Mouse (Mus musculus): Measurements from ENCODE around the gene Ttyh3. TPM values are rescaled to one million over a fixed set of nuclear protein-coding genes. Genes with fewer than 3 reads are reported as not detected.

Gene Ttyh3
- polyA plus RNA-seq, 1 experiment from 2014 or later = 35.7 TPM

DNA sequence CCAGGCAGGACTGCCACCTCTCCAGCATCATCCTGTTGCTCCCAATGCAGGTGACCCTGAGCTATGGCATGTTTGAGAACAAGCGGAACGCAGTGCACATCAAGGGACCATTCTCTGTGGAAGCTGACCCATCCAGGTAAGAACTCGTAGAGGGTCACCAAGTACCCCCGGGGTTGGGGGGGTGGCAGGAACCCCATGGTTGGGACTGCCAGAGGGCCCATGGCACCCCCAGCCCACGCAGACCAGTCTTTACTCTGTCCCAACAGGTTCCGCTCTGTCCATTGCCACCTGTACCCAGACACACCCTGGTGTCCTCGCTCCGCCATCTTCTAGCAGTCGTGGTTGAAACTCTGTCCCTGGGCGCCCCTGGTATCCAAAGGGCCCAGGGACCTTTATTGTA lies 34.7 kb downstream of the Ttyh3 start:
- no peak for ATAC-seq (ENCODE audit: insufficient number of reproducible peaks, insufficient read depth, low FRiP score, low read depth)
- Histone ChIP-seq H3K4me3 (ENCODE audit: control insufficient read depth in 1 of 2, insufficient read depth in 1 of 2, low read depth in 1 of 2, low read length in 2 of 2) (no peak overlapping the region), H3K9ac (ENCODE audit: low read length) (no peak overlapping the region), H3K4me2 (ENCODE audit: low read length) (no peak overlapping the region), H3K4me1 (ENCODE audit: control insufficient read depth in 2 of 2, insufficient read depth in 2 of 2, low read length in 2 of 2) (peaks cover 16 to 28% of the 10 kb centered on the region in 2 experiments), H3K36me3 (ENCODE audit: control insufficient read depth, insufficient read depth, low read length) (no peaks in the 10 kb centered on the region), H3K27me3 (ENCODE audit: control insufficient read depth, insufficient read depth, low read length) (peaks cover 8% of the 10 kb centered on the region), H3K27ac (replicated peaks in 1 of 2; ENCODE audit: control insufficient read depth in 1 of 2, insufficient read depth in 1 of 2, low read depth in 2 of 2, low read length in 2 of 2) (no peak overlapping the region), H3K9me3 (ENCODE audit: control insufficient read depth, low read length) (no peaks in the 10 kb centered on the region)
- 96% methylated on average over 10 of the region's 10 CpGs for WGBS

DNA sequence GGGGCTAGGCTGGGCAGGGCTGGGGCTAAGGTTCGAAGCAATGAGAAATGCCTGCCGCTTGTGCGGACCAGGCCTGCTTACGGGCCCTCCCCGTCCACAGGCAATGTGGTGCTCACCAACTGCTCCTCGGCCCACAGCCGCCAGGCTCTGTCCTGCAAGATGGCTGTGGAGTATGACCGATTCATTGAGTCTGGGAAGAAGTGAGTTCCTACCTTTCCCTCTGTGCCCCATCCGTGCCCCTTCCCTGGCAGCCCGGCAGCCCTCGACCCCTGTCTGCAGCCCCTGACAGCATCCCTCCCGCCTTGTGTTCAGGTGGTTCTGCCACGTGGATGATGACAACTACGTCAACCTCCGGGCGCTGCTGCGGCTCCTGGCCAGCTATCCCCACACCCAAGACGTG lies 36.6 kb downstream of the Ttyh3 start:
- WGBS = 77% methylated on average over 18 of the region's 18 CpGs
- H3K36me3 ChIP-seq (ENCODE audit: control insufficient read depth, insufficient read depth, low read length) = no peaks in the 10 kb centered on the region
- ATAC-seq (ENCODE audit: insufficient number of reproducible peaks, insufficient read depth, low FRiP score, low read depth) = no peak
- no peak overlapping the region for H3K27ac ChIP-seq (replicated peaks in 1 of 2; ENCODE audit: control insufficient read depth in 1 of 2, insufficient read depth in 1 of 2, low read depth in 2 of 2, low read length in 2 of 2)
- H3K9ac ChIP-seq (ENCODE audit: low read length) = 0 out of 2 replicates have a peak overlapping the region, but pooled peaks have one; percentile 45
- no peaks in the 10 kb centered on the region for H3K9me3 ChIP-seq (ENCODE audit: control insufficient read depth, low read length)
- no peak overlapping the region for H3K4me3 ChIP-seq (ENCODE audit: control insufficient read depth in 1 of 2, insufficient read depth in 1 of 2, low read depth in 1 of 2, low read length in 2 of 2)
- H3K4me1 ChIP-seq (ENCODE audit: control insufficient read depth in 2 of 2, insufficient read depth in 2 of 2, low read length in 2 of 2) = peaks cover 19 to 38% of the 10 kb centered on the region in 2 experiments
- H3K27me3 ChIP-seq (ENCODE audit: control insufficient read depth, insufficient read depth, low read length) = peaks cover 26% of the 10 kb centered on the region
- peak overlapping the region; percentile 76 for H3K4me2 ChIP-seq (ENCODE audit: low read length)

DNA sequence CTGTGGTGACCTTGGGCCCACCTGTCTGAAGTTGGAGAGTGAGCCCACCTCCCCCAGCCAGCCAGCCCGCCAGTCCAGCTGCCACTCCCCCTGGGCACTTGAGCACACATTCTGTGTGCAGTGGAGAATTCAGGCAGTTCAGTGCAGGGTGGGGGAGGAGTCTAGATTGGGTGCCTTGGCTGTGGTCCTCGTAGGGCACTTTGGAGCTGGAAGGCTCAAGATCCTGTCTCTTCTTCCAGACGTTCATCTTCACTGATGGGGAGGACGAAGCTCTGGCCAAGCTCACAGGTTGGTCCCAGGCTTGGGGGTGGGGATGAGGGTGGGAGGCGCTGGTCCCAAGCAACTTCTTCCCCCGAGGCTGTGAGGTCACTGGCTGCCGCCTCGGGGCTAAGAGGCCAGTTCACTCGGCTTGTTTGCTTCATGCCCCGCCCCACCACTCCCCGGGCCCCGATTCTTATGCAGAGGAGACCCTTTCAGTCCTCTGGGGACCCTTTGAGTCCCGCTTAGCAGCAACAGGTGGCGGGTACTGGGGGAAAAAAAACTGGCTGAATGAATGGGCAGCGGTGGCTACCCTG lies 37.1 kb downstream of the Ttyh3 start:
- Histone ChIP-seq H3K27me3 (ENCODE audit: control insufficient read depth, insufficient read depth, low read length) (peaks cover 30% of the 10 kb centered on the region), H3K9me3 (ENCODE audit: control insufficient read depth, low read length) (no peaks in the 10 kb centered on the region), H3K9ac (ENCODE audit: low read length) (peak overlapping the region; percentile 68), H3K36me3 (ENCODE audit: control insufficient read depth, insufficient read depth, low read length) (no peaks in the 10 kb centered on the region), H3K27ac (replicated peaks in 1 of 2; ENCODE audit: control insufficient read depth in 1 of 2, insufficient read depth in 1 of 2, low read depth in 2 of 2, low read length in 2 of 2) (peak overlapping the region; percentile 31 to 82), H3K4me2 (ENCODE audit: low read length) (peak overlapping the region; percentile 76), H3K4me3 (ENCODE audit: control insufficient read depth in 1 of 2, insufficient read depth in 1 of 2, low read depth in 1 of 2, low read length in 2 of 2) (peak overlapping the region; percentile 16 to 34; a peak in 3 of 4 replicates), H3K4me1 (ENCODE audit: control insufficient read depth in 2 of 2, insufficient read depth in 2 of 2, low read length in 2 of 2) (peaks cover 23 to 42% of the 10 kb centered on the region in 2 experiments)
- ATAC-seq (ENCODE audit: insufficient number of reproducible peaks, insufficient read depth, low FRiP score, low read depth) = no peak
- WGBS = 23% methylated on average over 15 of the region's 15 CpGs

DNA sequence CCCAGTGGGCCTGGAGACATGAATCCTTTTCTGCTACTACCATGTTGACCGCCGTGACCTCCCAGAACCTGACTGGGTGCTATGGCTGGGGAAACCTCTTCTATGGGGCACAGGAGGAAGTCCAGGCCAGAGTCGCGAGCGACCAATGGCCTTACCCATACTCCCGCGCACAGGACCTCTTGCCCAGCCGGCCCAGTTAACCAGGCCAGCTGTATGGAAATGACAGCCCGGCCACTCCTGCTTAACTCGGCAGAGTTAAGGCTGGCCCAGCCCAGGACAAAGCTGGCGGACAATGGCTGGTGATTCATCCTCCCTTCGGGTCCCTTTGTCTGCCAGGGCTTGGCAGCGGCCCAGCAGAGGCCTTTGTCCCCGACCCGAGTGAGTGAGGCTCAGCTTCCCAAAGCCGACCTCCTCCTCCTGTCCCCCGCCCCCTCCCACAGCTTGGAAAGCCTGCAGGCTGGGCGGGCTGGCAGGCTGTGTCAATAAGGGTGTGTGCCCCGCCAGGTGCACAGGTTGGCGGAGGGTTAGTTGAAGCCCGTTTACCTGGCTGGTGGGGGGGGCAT lies 37.7 kb downstream of the Ttyh3 start:
- peak overlapping the region; percentile 68 for H3K9ac ChIP-seq (ENCODE audit: low read length)
- H3K9me3 ChIP-seq (ENCODE audit: control insufficient read depth, low read length) = no peaks in the 10 kb centered on the region
- H3K4me3 ChIP-seq (ENCODE audit: control insufficient read depth in 1 of 2, insufficient read depth in 1 of 2, low read depth in 1 of 2, low read length in 2 of 2) = peak overlapping the region; percentile 16 to 34
- H3K4me1 ChIP-seq (ENCODE audit: control insufficient read depth in 2 of 2, insufficient read depth in 2 of 2, low read length in 2 of 2) = peaks cover 27 to 48% of the 10 kb centered on the region in 2 experiments
- WGBS = 12% methylated on average over 21 of the region's 21 CpGs
- H3K27ac ChIP-seq (replicated peaks in 1 of 2; ENCODE audit: control insufficient read depth in 1 of 2, insufficient read depth in 1 of 2, low read depth in 2 of 2, low read length in 2 of 2) = peak overlapping the region; percentile 31 to 82
- peak overlapping the region; percentile 76 for H3K4me2 ChIP-seq (ENCODE audit: low read length)
- peaks cover 36% of the 10 kb centered on the region for H3K27me3 ChIP-seq (ENCODE audit: control insufficient read depth, insufficient read depth, low read length)
- no peaks in the 10 kb centered on the region for H3K36me3 ChIP-seq (ENCODE audit: control insufficient read depth, insufficient read depth, low read length)
- peak; percentile 23; the same call in 1 of the 2 replicates for ATAC-seq (ENCODE audit: insufficient number of reproducible peaks, insufficient read depth, low FRiP score, low read depth)

DNA sequence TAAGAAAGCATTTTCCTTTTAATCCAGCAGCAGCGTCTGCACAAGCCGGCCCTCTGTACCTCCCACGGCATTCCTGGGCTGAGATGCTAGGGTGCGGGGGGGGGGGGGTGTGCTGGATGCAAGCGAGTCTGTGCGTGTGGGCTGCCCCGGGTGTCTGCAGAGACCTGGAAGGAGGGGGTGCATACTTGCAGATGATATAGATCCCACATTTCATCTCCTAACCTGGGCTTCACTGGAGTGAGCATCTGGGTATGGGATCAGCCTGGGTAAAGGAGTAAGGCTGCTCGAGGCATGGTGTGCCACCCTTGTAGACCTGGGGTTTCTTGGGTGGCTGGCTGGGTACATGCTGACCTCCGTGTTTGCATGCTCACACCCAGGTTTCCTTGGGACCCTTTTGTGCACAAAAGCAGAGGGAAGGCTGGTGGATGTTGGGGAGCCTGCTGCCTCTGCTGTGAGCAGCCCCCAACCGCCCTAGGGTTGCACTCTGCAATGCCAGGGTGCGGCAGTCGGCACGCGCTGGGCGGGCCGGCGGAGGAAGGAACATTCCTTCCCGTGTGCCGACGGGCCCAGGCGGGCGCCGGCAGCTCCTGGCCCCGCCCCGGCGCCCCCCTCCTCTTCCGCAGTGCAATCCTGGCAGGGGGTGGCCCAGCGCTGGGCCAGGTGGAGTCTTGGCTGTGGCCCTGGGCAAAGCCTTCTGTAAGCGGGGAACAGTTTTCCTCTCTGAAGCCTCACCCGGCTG lies 38.4 kb downstream of the Ttyh3 start:
- no peaks in the 10 kb centered on the region for H3K9me3 ChIP-seq (ENCODE audit: control insufficient read depth, low read length)
- peaks cover 43% of the 10 kb centered on the region for H3K27me3 ChIP-seq (ENCODE audit: control insufficient read depth, insufficient read depth, low read length)
- peak overlapping the region; percentile 68 for H3K9ac ChIP-seq (ENCODE audit: low read length)
- WGBS = 4% methylated on average over 24 of the region's 30 CpGs
- peaks cover 27 to 52% of the 10 kb centered on the region in 2 experiments for H3K4me1 ChIP-seq (ENCODE audit: control insufficient read depth in 2 of 2, insufficient read depth in 2 of 2, low read length in 2 of 2)
- no peaks in the 10 kb centered on the region for H3K36me3 ChIP-seq (ENCODE audit: control insufficient read depth, insufficient read depth, low read length)
- peak; percentile 37 for ATAC-seq (ENCODE audit: insufficient number of reproducible peaks, insufficient read depth, low FRiP score, low read depth)
- peak overlapping the region; percentile 76 for H3K4me2 ChIP-seq (ENCODE audit: low read length)
- peak overlapping the region; percentile 58 to 82 for H3K27ac ChIP-seq (replicated peaks in 1 of 2; ENCODE audit: control insufficient read depth in 1 of 2, insufficient read depth in 1 of 2, low read depth in 2 of 2, low read length in 2 of 2)
- H3K4me3 ChIP-seq (ENCODE audit: control insufficient read depth in 1 of 2, insufficient read depth in 1 of 2, low read depth in 1 of 2, low read length in 2 of 2) = peak overlapping the region; percentile 16 to 34

DNA sequence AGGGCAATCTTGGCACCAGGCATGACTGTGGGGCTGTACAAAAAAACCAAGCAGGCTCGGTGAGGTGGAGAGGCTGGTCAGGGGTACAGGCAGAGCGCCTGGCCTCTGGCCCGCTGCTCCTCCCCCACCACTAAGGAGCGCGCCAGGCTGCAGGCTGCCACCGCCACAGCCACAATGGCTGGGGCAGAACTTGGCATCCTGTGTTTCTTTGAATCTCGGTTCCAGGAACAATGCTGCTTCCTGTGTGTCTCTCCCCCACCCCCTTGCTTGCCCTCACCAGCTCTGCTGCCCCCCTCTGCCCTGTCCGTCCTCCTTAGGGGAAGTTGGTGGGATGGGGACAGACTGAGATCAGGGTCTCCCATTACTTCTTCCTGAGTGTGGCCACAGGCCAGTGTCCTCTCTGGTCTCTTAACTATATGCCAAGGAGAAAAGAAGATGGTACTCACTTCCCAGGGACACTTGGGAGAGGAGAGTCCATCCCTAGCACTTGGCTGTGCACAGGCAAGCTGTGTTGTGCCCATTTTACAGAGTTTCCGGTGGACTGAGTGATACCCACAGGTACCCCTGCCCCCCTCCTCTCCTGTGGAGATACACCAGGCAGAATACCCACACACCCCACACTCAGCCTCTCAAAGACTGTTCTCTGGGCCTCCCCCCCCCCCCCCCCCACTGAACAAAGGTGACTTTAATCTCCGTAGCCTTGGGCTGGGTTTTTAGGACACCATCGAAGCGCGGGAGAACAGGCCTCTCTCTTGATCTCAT lies 39.1 kb downstream of the Ttyh3 start:
- H3K9me3 ChIP-seq (ENCODE audit: control insufficient read depth, low read length) = no peaks in the 10 kb centered on the region
- H3K9ac ChIP-seq (ENCODE audit: low read length) = peak overlapping the region; percentile 31; the same call in 1 of the 2 replicates
- no peaks in the 10 kb centered on the region for H3K36me3 ChIP-seq (ENCODE audit: control insufficient read depth, insufficient read depth, low read length)
- 18% methylated on average over 13 of the region's 13 CpGs for WGBS
- peak overlapping the region; percentile 76 for H3K4me2 ChIP-seq (ENCODE audit: low read length)
- peaks cover 51% of the 10 kb centered on the region for H3K27me3 ChIP-seq (ENCODE audit: control insufficient read depth, insufficient read depth, low read length)
- H3K4me1 ChIP-seq (ENCODE audit: control insufficient read depth in 2 of 2, insufficient read depth in 2 of 2, low read length in 2 of 2) = peaks cover 27 to 52% of the 10 kb centered on the region in 2 experiments
- H3K27ac ChIP-seq (replicated peaks in 1 of 2; ENCODE audit: control insufficient read depth in 1 of 2, insufficient read depth in 1 of 2, low read depth in 2 of 2, low read length in 2 of 2) = peak overlapping the region; percentile 29 to 52; a peak in 3 of 4 replicates
- no peak for ATAC-seq (ENCODE audit: insufficient number of reproducible peaks, insufficient read depth, low FRiP score, low read depth)
- peak overlapping the region; percentile 17 to 46 for H3K4me3 ChIP-seq (ENCODE audit: control insufficient read depth in 1 of 2, insufficient read depth in 1 of 2, low read depth in 1 of 2, low read length in 2 of 2)

DNA sequence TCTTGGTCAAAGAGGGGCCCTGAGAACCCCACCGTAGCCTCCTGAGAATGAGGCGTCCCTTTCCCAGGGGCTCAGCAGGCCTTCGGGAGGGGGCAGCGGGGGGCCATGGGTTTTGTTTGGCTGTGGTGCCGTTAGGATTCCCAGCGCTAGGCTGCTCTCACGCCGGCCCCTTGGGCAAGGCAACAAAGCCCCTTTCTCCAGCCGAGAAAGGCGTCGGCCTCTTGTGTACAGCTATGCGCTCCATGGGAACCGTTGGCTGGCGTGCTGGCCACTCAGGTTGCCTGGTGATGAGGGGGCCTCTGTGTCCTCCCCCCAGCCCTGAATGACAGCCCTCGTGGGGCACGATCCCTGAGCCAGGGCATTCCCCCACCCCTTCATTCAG lies 40.2 kb downstream of the Ttyh3 start:
- Histone ChIP-seq H3K27me3 (ENCODE audit: control insufficient read depth, insufficient read depth, low read length) (peaks cover 57% of the 10 kb centered on the region), H3K9ac (ENCODE audit: low read length) (peak overlapping the region; percentile 71), H3K36me3 (ENCODE audit: control insufficient read depth, insufficient read depth, low read length) (no peaks in the 10 kb centered on the region), H3K4me2 (ENCODE audit: low read length) (peak overlapping the region; percentile 76), H3K4me1 (ENCODE audit: control insufficient read depth in 2 of 2, insufficient read depth in 2 of 2, low read length in 2 of 2) (peaks cover 27 to 52% of the 10 kb centered on the region in 2 experiments), H3K4me3 (ENCODE audit: control insufficient read depth in 1 of 2, insufficient read depth in 1 of 2, low read depth in 1 of 2, low read length in 2 of 2) (peak overlapping the region; percentile 46 to 51), H3K27ac (replicated peaks in 1 of 2; ENCODE audit: control insufficient read depth in 1 of 2, insufficient read depth in 1 of 2, low read depth in 2 of 2, low read length in 2 of 2) (no peak overlapping the region; a peak in 1 of 4 replicates), H3K9me3 (ENCODE audit: control insufficient read depth, low read length) (no peaks in the 10 kb centered on the region)
- no peak for ATAC-seq (ENCODE audit: insufficient number of reproducible peaks, insufficient read depth, low FRiP score, low read depth)
- 4% methylated on average over 16 of the region's 16 CpGs for WGBS

All from heart, embryonic 14.5 days (tissue).